Mouse (Mus musculus) limb, embryonic 12.5 days (tissue): ENCODE data around the gene Pon3. TPM values are rescaled to one million over a fixed set of nuclear protein-coding genes. Genes with fewer than 3 reads are reported as not detected.
"Not testable (repeated sequence)": the region's sequence is repeated elsewhere in the genome, so short reads cannot be mapped to it uniquely, and the experiment has no call there.

Source experiments
- ATAC-seq: fragments of 200-750 bp; cut with Nextera tagmentation; 2 replicates; pipeline ENCODE4 v1.8.0; 2017; ENCODE audit warnings: low read depth, moderate TSS enrichment; ENCODE audit not compliant: insufficient number of reproducible peaks, insufficient read depth, low FRiP score, low TSS enrichment
- H3K27ac ChIP-seq: fragments of 300-500 bp; sonication (generic); 2 replicates; pipeline ENCODE4 v1.5.1; 2016; ENCODE audit warnings: mild to moderate bottlenecking, moderate library complexity
- H3K27me3 ChIP-seq: fragments of 300-500 bp; sonication (generic); 2 replicates; pipeline ENCODE4 v1.6.1; 2016; ENCODE audit warnings: mild to moderate bottlenecking, moderate library complexity
- H3K36me3 ChIP-seq: fragments of 300-500 bp; sonication (generic); 2 replicates; pipeline ENCODE4 v1.6.1; 2016; ENCODE audit warnings: mild to moderate bottlenecking, moderate library complexity
- H3K4me1 ChIP-seq: fragments of 300-500 bp; sonication (generic); replicated peaks from 2 replicates; pipeline ENCODE4 v1.6.1; 2016
- H3K4me2 ChIP-seq: fragments of 300-500 bp; sonication (generic); 2 replicates; pipeline ENCODE4 v1.6.1; 2016; ENCODE audit warnings: mild to moderate bottlenecking, moderate library complexity
- H3K4me3 ChIP-seq: fragments of 300-500 bp; sonication (generic); replicated peaks from 2 replicates; pipeline ENCODE4 v1.5.1; 2016; ENCODE audit warnings: mild to moderate bottlenecking
- H3K9ac ChIP-seq: fragments of 300-500 bp; sonication (generic); replicated peaks from 2 replicates; pipeline ENCODE4 v1.6.1; 2016; ENCODE audit warnings: mild to moderate bottlenecking, moderate library complexity
- H3K9me3 ChIP-seq: fragments of 300-500 bp; sonication (generic); 2 replicates; pipeline ENCODE4 v1.6.1; 2016; ENCODE audit warnings: mild to moderate bottlenecking, moderate library complexity
- WGBS: fragments of 180-500 bp; shearing (Covaris S2); methylation state at CpG from one replicate; pipeline ENCODE4 v1.1.7; 2016; 5-methylcytosine and 5-hydroxymethylcytosine counted together
- polyA plus RNA-seq: library from polyadenylated mRNA; unstranded; fragments of >200 nt; fragmentation: Nextera tagmentation; extraction: Ambion mirVana; gene quantifications from 2 replicates; pipeline ENCODE4 v1.2.1, GENCODE M21; 2016

Gene Pon3
- polyA plus RNA-seq, 1 experiment from 2014 or later: 6.9 TPM

GRCm38 (mm10) chr6:5245926-5246325 lies 10.2 kb downstream of the Pon3 start:
- H3K36me3 ChIP-seq: no peaks in the 10 kb centered on the region
- H3K9me3 ChIP-seq: no peaks in the 10 kb centered on the region
- no peaks in the 10 kb centered on the region for H3K4me1 ChIP-seq
- H3K27ac ChIP-seq: no peak overlapping the region
- no peaks in the 10 kb centered on the region for H3K27me3 ChIP-seq
- ATAC-seq: no peak
- no peak overlapping the region for H3K4me2 ChIP-seq
- H3K4me3 ChIP-seq: no peak overlapping the region
- H3K9ac ChIP-seq: no peak overlapping the region
- WGBS: 86% methylated on average over 6 of the region's 6 CpGs

GRCm38 (mm10) chr6:5238799-5239198 lies 17.3 kb downstream of the Pon3 start:
- Histone ChIP-seq H3K27ac (no peak overlapping the region), H3K4me2 (no peak overlapping the region), H3K9ac (no peak overlapping the region), H3K4me1 (no peaks in the 10 kb centered on the region; the same call in 1 of the 2 replicates), H3K9me3 (no peaks in the 10 kb centered on the region), H3K27me3 (no peaks in the 10 kb centered on the region), H3K36me3 (no peaks in the 10 kb centered on the region), H3K4me3 (no peak overlapping the region)
- 92% methylated on average over 3 of the region's 3 CpGs for WGBS
- ATAC-seq: no peak

GRCm38 (mm10) chr6:5237510-5237909 lies 18.6 kb downstream of the Pon3 start:
- Histone ChIP-seq H3K4me3 (no peak overlapping the region), H3K9me3 (no peaks in the 10 kb centered on the region), H3K4me2 (no peak overlapping the region), H3K9ac (no peak overlapping the region), H3K27me3 (no peaks in the 10 kb centered on the region), H3K4me1 (no peaks in the 10 kb centered on the region; the same call in 1 of the 2 replicates), H3K36me3 (no peaks in the 10 kb centered on the region), H3K27ac (no peak overlapping the region)
- ATAC-seq: no peak
- WGBS: 82% methylated on average over 4 of the region's 4 CpGs

- WGBS: 85% methylated on average over 8 of the region's 8 CpGs
- Histone ChIP-seq H3K27me3 (no peaks in the 10 kb centered on the region), H3K36me3 (no peaks in the 10 kb centered on the region), H3K4me1 (no peaks in the 10 kb centered on the region; the same call in 1 of the 2 replicates), H3K9ac (no peak overlapping the region), H3K4me2 (no peak overlapping the region), H3K4me3 (no peak overlapping the region), H3K9me3 (no peaks in the 10 kb centered on the region), H3K27ac (no peak overlapping the region)
- no peak for ATAC-seq
Observed at GRCm38 (mm10) chr6:5236843-5237371, 19.2 kb downstream of the Pon3 start.

GRCm38 (mm10) chr6:5234563-5234962 lies 21.5 kb downstream of the Pon3 start:
- Histone ChIP-seq H3K27ac (no peak overlapping the region), H3K4me1 (no peaks in the 10 kb centered on the region; the same call in 1 of the 2 replicates), H3K9ac (no peak overlapping the region), H3K4me2 (no peak overlapping the region), H3K9me3 (no peaks in the 10 kb centered on the region), H3K27me3 (no peaks in the 10 kb centered on the region), H3K4me3 (no peak overlapping the region), H3K36me3 (no peaks in the 10 kb centered on the region)
- no peak for ATAC-seq
- 88% methylated on average over 3 of the region's 3 CpGs for WGBS

GRCm38 (mm10) chr6:5233812-5234211 lies 22.3 kb downstream of the Pon3 start:
- ATAC-seq: no peak
- no peak overlapping the region for H3K27ac ChIP-seq
- H3K4me2 ChIP-seq: no peak overlapping the region
- no peak overlapping the region for H3K4me3 ChIP-seq
- no peaks in the 10 kb centered on the region for H3K9me3 ChIP-seq
- no peaks in the 10 kb centered on the region for H3K27me3 ChIP-seq
- H3K9ac ChIP-seq: no peak overlapping the region
- no peaks in the 10 kb centered on the region for H3K36me3 ChIP-seq
- 97% methylated on average over 1 of the region's 1 CpGs for WGBS
- no peaks in the 10 kb centered on the region; the same call in 1 of the 2 replicates for H3K4me1 ChIP-seq

GRCm38 (mm10) chr6:5232022-5232421 lies 24.1 kb downstream of the Pon3 start:
- no peaks in the 10 kb centered on the region for H3K27me3 ChIP-seq
- WGBS: 90% methylated on average over 4 of the region's 4 CpGs
- ATAC-seq: no peak
- no peak overlapping the region for H3K4me3 ChIP-seq
- no peak overlapping the region for H3K4me2 ChIP-seq
- H3K4me1 ChIP-seq: no peaks in the 10 kb centered on the region
- no peaks in the 10 kb centered on the region for H3K9me3 ChIP-seq
- no peaks in the 10 kb centered on the region for H3K36me3 ChIP-seq
- H3K9ac ChIP-seq: no peak overlapping the region
- H3K27ac ChIP-seq: no peak overlapping the region

- Histone ChIP-seq H3K36me3 (no peaks in the 10 kb centered on the region), H3K27ac (no peak overlapping the region), H3K4me1 (no peaks in the 10 kb centered on the region), H3K4me2 (no peak overlapping the region), H3K9ac (no peak overlapping the region), H3K27me3 (no peaks in the 10 kb centered on the region), H3K4me3 (no peak overlapping the region), H3K9me3 (no peaks in the 10 kb centered on the region)
- ATAC-seq: no peak
- WGBS: 93% methylated on average over 5 of the region's 5 CpGs
Observed at GRCm38 (mm10) chr6:5230261-5230660, 25.8 kb downstream of the Pon3 start.

- H3K27me3 ChIP-seq, H3K4me3 ChIP-seq, H3K4me1 ChIP-seq, H3K9me3 ChIP-seq, ATAC-seq, H3K36me3 ChIP-seq, H3K4me2 ChIP-seq, H3K27ac ChIP-seq, H3K9ac ChIP-seq: not testable (repeated sequence)
- 92% methylated on average over 2 of the region's 2 CpGs for WGBS
Observed at GRCm38 (mm10) chr6:5223551-5223950, 32.5 kb downstream of the Pon3 start.

GRCm38 (mm10) chr6:5222080-5222479 lies 34.0 kb downstream of the Pon3 start:
- H3K27me3 ChIP-seq: no peaks in the 10 kb centered on the region
- ATAC-seq: no peak
- no peaks in the 10 kb centered on the region for H3K9me3 ChIP-seq
- no peak overlapping the region for H3K9ac ChIP-seq
- 65% methylated on average over 3 of the region's 3 CpGs for WGBS
- H3K27ac ChIP-seq: no peak overlapping the region
- no peaks in the 10 kb centered on the region for H3K36me3 ChIP-seq
- H3K4me3 ChIP-seq: no peak overlapping the region
- H3K4me1 ChIP-seq: no peaks in the 10 kb centered on the region
- H3K4me2 ChIP-seq: no peak overlapping the region

GRCm38 (mm10) chr6:5218190-5218589 lies 37.9 kb downstream of the Pon3 start:
- Histone ChIP-seq H3K9ac (no peak overlapping the region), H3K9me3 (no peaks in the 10 kb centered on the region), H3K36me3 (no peaks in the 10 kb centered on the region), H3K4me1 (no peaks in the 10 kb centered on the region), H3K27ac (no peak overlapping the region), H3K4me2 (no peak overlapping the region), H3K27me3 (no peaks in the 10 kb centered on the region), H3K4me3 (no peak overlapping the region)
- WGBS: 91% methylated on average over 4 of the region's 4 CpGs
- no peak for ATAC-seq

- H3K27ac ChIP-seq: no peak overlapping the region
- H3K27me3 ChIP-seq: no peaks in the 10 kb centered on the region
- 73% methylated on average over 2 of the region's 2 CpGs for WGBS
Observed at GRCm38 (mm10) chr6:5207817-5208216, 48.3 kb downstream of the Pon3 start.

More at GRCm38 (mm10) chr6:5207817-5208216, 48.3 kb downstream of the Pon3 start:
- Histone ChIP-seq H3K9me3 (no peaks in the 10 kb centered on the region), H3K9ac (no peak overlapping the region), H3K4me1 (no peaks in the 10 kb centered on the region), H3K36me3 (no peaks in the 10 kb centered on the region), H3K4me2 (no peak overlapping the region), H3K4me3 (no peak overlapping the region)
- no peak for ATAC-seq
